Mouse (Mus musculus) macrophage (primary cell): Measurements from ENCODE around the gene Csrnp1. TPM values are rescaled to one million over a fixed set of nuclear protein-coding genes. Genes with fewer than 3 reads are reported as not detected.

Experiments
- H3K27ac ChIP-seq: fragments of 350-480 bp; formaldehyde crosslinking; 2 replicates; pipeline ENCODE4 v1.9.0; 2021
- H3K36me3 ChIP-seq: fragments of 350-480 bp; formaldehyde crosslinking; 2 replicates; pipeline ENCODE4 v1.9.0; 2021; ENCODE audit errors: inconsistent target
- H3K4me3 ChIP-seq: fragments of 350-480 bp; formaldehyde crosslinking; 2 replicates; pipeline ENCODE4 v1.9.0; 2021; ENCODE audit errors: inconsistent target
- H3K79me2 ChIP-seq: fragments of 350-480 bp; formaldehyde crosslinking; 2 replicates; pipeline ENCODE4 v1.9.0; 2021; ENCODE audit errors: inconsistent target
- WGBS: methylation state at CpG from one replicate; pipeline ENCODE4 v1.1.7; 2026; ENCODE audit warnings: inconsistent platforms; ENCODE audit not compliant: missing documents; 5-methylcytosine and 5-hydroxymethylcytosine counted together
- polyA plus RNA-seq: library from polyadenylated mRNA; stranded (reverse); fragments of 250-400 nt; gene quantifications from 3 replicates; pipeline ENCODE4 v1.2.4, GENCODE M21; 2018; ENCODE audit warnings: inconsistent platforms

Gene Csrnp1
- polyA plus RNA-seq, 1 experiment from 2014 or later: 5.0 TPM

GRCm38 (mm10) chr9:119977557-119978060, 6.8 kb downstream of the Csrnp1 start:
- H3K4me3 ChIP-seq: no peak overlapping the region; the same call in 1 of the 2 replicates
- H3K79me2 ChIP-seq: peaks cover 75% of the 10 kb centered on the region
- WGBS: 4% methylated on average over 3 of the region's 5 CpGs
- H3K36me3 ChIP-seq: peaks cover 30% of the 10 kb centered on the region
- peak overlapping the region; percentile 41 for H3K27ac ChIP-seq

- 6% methylated on average over 14 of the region's 17 CpGs for WGBS
- Histone ChIP-seq H3K79me2 (peaks cover 69% of the 10 kb centered on the region), H3K27ac (peak overlapping the region; percentile 41), H3K36me3 (peaks cover 36% of the 10 kb centered on the region), H3K4me3 (peak overlapping the region; percentile 21)
These were observed 7.5 kb downstream of the Csrnp1 start for GRCm38 (mm10) chr9:119976704-119977556.

DNA sequence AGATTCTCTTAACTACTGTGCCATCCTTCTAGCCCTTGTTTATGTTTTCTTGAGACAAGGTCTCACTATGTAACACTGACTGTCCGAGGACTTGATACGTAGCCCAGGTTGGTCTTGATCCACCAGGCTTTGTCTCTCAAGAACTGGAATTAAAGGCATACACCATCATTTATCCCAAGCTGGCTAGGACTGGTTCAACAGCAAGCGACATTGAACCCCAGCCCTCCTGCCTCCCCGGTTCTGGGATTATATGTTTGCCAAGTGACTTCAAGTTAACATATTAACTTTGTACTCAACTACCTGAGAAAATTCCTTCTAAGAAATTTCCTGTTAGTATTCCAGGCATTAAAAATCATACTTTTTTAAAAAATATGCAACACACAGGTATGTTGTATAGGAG, 9.2 kb downstream of the Csrnp1 start:
- peaks cover 52% of the 10 kb centered on the region for H3K79me2 ChIP-seq
- H3K36me3 ChIP-seq: peaks cover 44% of the 10 kb centered on the region
- H3K27ac ChIP-seq: no peak overlapping the region
- H3K4me3 ChIP-seq: no peak overlapping the region
- WGBS: 93% methylated on average over 4 of the region's 4 CpGs

- Histone ChIP-seq H3K27ac (no peak overlapping the region), H3K36me3 (peaks cover 44% of the 10 kb centered on the region), H3K79me2 (peaks cover 45% of the 10 kb centered on the region), H3K4me3 (no peak overlapping the region)
- 89% methylated on average over 5 of the region's 5 CpGs for WGBS
These were observed 9.8 kb downstream of the Csrnp1 start for GRCm38 (mm10) chr9:119974609-119975008.

- no peak overlapping the region for H3K4me3 ChIP-seq
- 94% methylated on average over 27 of the region's 27 CpGs for WGBS
- H3K36me3 ChIP-seq: peaks cover 44% of the 10 kb centered on the region
- H3K79me2 ChIP-seq: peaks cover 39% of the 10 kb centered on the region
- no peak overlapping the region for H3K27ac ChIP-seq
These were observed 10.5 kb downstream of the Csrnp1 start for GRCm38 (mm10) chr9:119973869-119974520.

- Histone ChIP-seq H3K27ac (no peak overlapping the region), H3K79me2 (peaks cover 32% of the 10 kb centered on the region), H3K4me3 (no peak overlapping the region), H3K36me3 (peaks cover 44% of the 10 kb centered on the region)
- 95% methylated on average over 22 of the region's 23 CpGs for WGBS
These were observed 11.2 kb downstream of the Csrnp1 start for GRCm38 (mm10) chr9:119973281-119973680.

DNA sequence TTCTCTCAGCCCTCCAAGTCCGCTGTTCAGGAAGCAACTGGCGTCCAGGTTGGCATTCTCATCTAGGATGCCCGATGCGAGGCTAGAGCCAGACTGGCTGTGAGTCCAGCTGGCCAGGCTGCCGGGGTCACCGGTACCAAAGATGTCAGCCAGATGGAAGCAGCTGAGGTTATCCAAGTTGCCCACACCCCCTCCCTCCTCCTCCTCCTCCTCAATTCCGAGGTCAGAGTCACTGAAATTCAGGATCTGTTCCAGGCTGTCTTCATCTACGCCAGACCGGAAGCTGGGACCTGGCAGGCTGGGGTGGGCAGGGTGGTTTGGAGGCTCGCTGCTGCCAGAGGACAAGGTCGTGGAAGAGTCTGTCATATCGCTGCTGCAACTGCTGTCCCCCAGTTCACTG, 11.9 kb downstream of the Csrnp1 start:
- Histone ChIP-seq H3K4me3 (no peak overlapping the region), H3K27ac (no peak overlapping the region), H3K79me2 (peaks cover 25% of the 10 kb centered on the region; the same call in 1 of the 2 replicates), H3K36me3 (peaks cover 44% of the 10 kb centered on the region)
- 94% methylated on average over 12 of the region's 12 CpGs for WGBS

DNA sequence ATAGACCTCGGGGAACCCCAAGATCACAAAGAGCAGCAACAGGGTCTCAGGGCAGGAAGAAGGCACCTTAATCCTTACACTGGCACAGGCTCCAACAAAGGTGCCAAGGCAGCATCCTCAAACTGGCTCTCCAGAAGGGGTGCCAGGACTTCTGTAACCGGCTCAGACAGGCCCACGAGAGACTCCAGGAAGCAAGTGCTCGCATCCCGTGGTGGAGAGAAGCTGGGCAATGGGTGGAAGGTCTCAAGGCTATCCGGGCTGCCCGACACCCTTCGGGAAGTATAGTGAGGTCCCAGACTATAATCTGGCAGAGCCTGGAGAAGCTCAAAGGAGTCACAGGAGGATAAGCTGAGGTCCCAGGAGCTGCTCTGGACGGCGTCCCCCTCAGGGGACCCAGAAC, 12.3 kb downstream of the Csrnp1 start:
- WGBS: 94% methylated on average over 10 of the region's 10 CpGs
- H3K36me3 ChIP-seq: peaks cover 44% of the 10 kb centered on the region
- peaks cover 21% of the 10 kb centered on the region; the same call in 1 of the 2 replicates for H3K79me2 ChIP-seq
- no peak overlapping the region for H3K4me3 ChIP-seq
- H3K27ac ChIP-seq: no peak overlapping the region

DNA sequence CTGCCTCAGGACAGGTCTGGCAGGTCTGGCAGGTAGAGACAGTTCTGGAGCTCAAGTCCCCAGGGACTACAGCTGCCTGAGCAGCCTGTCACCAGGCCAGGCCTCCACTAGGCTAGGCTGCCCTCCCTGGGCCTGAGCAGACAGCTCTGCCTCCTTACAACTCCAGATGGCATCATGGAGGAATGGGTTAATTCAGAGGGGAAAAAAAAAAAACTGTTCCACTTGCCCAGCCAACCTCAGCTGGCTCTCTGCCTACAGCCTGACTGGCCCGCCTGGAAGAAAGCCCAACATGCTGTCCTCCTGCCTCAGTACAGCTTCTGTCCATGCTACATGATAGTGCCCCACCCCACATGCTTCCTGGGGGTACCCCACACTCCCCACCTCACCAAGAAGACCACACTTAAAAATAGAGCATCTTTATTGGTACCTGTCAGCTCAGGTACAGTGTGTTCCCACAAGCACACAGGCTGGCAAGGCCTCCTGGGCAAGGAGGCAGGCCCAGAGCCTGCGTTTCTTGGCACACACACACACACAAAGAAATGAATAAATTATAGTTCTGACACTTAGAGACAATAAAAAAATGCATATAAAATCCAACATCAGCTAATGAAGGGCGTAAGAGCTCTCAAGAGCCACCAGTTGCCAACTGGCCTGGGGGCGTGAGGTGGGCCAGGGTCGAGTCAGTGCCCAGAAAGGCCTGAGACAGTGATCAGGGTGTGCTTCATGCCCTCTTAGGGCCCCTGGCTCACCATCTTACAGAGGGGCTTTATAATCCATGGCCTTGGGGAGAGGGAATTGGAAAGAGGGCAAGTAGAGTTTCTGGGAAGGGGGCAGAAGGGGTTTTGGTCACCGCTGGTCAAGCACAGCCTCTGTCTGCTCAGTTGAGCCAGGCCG, 13.4 kb downstream of the Csrnp1 start:
- 82% methylated on average over 7 of the region's 7 CpGs for WGBS

DNA sequence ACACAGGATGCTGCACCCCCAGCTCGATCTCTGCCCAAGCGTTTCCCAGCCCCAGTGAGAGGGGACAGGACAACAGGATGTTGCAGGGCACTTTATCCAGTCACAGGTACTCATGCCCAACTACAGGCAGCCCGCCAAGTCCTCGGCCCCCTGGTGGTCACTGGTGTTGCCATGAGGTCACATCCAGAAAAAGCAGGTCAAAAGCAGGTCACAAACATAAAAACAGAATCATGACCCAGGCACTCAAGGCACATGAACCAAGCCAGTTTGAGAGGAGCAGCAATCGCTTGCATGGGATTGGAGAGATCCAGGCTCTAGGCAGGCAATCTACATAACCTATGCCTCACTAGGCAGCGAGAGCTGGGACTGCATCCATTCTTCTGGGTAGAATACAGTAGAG, 14.2 kb downstream of the Csrnp1 start:
- Histone ChIP-seq H3K27ac (no peak overlapping the region), H3K36me3 (peaks cover 41% of the 10 kb centered on the region), H3K4me3 (no peak overlapping the region), H3K79me2 (peaks cover 2% of the 10 kb centered on the region; the same call in 1 of the 2 replicates)
- WGBS: 65% methylated on average over 6 of the region's 6 CpGs

More for the DNA sequence above, 13.4 kb downstream of the Csrnp1 start:
- H3K79me2 ChIP-seq: peaks cover 9% of the 10 kb centered on the region; the same call in 1 of the 2 replicates
- no peak overlapping the region for H3K27ac ChIP-seq
- H3K4me3 ChIP-seq: no peak overlapping the region
- peaks cover 44% of the 10 kb centered on the region for H3K36me3 ChIP-seq

DNA sequence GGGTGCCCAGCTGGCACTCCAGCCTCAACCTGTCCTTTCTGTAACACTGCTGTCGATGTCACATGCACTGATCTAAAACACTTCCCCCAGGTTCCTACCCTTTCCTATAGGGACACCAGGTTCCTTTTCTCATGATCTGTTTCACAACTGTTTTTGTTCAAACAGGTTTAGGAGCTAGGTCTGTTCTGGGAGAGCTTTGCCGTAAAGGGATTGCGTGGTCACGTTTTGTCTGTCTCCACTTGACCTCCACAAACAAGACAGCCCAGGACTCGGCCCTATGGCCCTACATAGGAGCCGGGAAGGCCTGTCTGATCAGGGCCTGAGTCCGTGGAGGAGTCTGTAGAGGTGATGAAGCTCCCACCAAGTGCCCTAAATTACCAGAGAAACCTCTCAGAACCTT, 14.6 kb downstream of the Csrnp1 start:
- Histone ChIP-seq H3K36me3 (peaks cover 37% of the 10 kb centered on the region), H3K27ac (no peak overlapping the region)
- WGBS: 92% methylated on average over 7 of the region's 7 CpGs

GRCm38 (mm10) chr9:119966221-119966910, 18.1 kb downstream of the Csrnp1 start:
- WGBS: 95% methylated on average over 26 of the region's 26 CpGs

More for the DNA sequence above, 14.6 kb downstream of the Csrnp1 start:
- H3K79me2 ChIP-seq: no peaks in the 10 kb centered on the region
- no peak overlapping the region for H3K4me3 ChIP-seq

DNA sequence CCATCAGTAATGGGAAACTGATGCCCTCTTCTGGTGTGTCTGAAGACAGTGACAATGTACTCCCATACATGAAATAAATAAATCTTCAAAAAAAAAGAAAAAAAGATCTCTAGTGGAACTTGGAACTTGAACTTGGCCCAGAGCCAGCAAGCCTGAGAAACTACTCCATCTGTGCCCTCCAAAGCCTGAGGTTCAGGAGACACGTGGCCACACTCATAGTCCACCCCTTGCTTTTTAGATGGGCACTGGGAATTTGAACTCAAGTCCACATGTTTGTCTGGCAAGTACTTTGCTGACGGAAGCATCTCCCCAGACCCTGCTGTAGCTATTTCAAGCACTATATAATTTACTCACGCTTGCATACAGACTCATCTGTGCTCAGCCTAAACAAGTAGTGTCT, 19.3 kb downstream of the Csrnp1 start:
- WGBS: 80% methylated on average over 3 of the region's 3 CpGs
- Histone ChIP-seq H3K27ac (no peak overlapping the region), H3K36me3 (no peaks in the 10 kb centered on the region), H3K79me2 (no peaks in the 10 kb centered on the region), H3K4me3 (no peak overlapping the region)

More at GRCm38 (mm10) chr9:119966221-119966910, 18.1 kb downstream of the Csrnp1 start:
- Histone ChIP-seq H3K79me2 (no peaks in the 10 kb centered on the region), H3K4me3 (no peak overlapping the region), H3K27ac (no peak overlapping the region), H3K36me3 (0 out of 2 replicates have a peak, but pooled peaks cover 2% of the 10 kb centered on the region)
